Mouse (Mus musculus) kidney, embryonic 15.5 days (tissue): ENCODE results near the gene Svs5. TPM values are rescaled to one million over a fixed set of nuclear protein-coding genes. Genes with fewer than 3 reads are reported as not detected.
"Not testable (repeated sequence)": the region's sequence is repeated elsewhere in the genome, so short reads cannot be mapped to it uniquely, and the experiment has no call there.

Source experiments
- ATAC-seq: fragments of 200-750 bp; cut with Nextera tagmentation; replicated peaks from 2 replicates; pipeline ENCODE4 v1.8.0; 2017; ENCODE audit warnings: moderate TSS enrichment; ENCODE audit not compliant: low FRiP score
- H3K27ac ChIP-seq: fragments of 300-500 bp; sonication (generic); 2 replicates; pipeline ENCODE4 v1.5.1; 2015; ENCODE audit warnings: mild to moderate bottlenecking, inconsistent platforms
- H3K27me3 ChIP-seq: fragments of 300-500 bp; sonication (generic); 2 replicates; pipeline ENCODE4 v1.6.1; 2015; ENCODE audit warnings: inconsistent platforms
- H3K36me3 ChIP-seq: fragments of 300-500 bp; sonication (generic); 2 replicates; pipeline ENCODE4 v1.6.1; 2015; ENCODE audit warnings: inconsistent platforms
- H3K4me1 ChIP-seq: fragments of 300-500 bp; sonication (generic); 2 replicates; pipeline ENCODE4 v1.6.1; 2015; ENCODE audit warnings: inconsistent platforms
- H3K4me2 ChIP-seq: fragments of 300-500 bp; sonication (generic); 2 replicates; pipeline ENCODE4 v1.6.1; 2015; ENCODE audit warnings: moderate library complexity, mild to moderate bottlenecking, inconsistent platforms
- H3K4me3 ChIP-seq: fragments of 300-500 bp; sonication (generic); replicated peaks from 2 replicates; pipeline ENCODE4 v1.5.1; 2015; ENCODE audit warnings: mild to moderate bottlenecking, inconsistent platforms
- H3K9ac ChIP-seq: fragments of 300-500 bp; sonication (generic); 2 replicates; pipeline ENCODE4 v1.6.1; 2015; ENCODE audit warnings: mild to moderate bottlenecking, inconsistent platforms
- H3K9me3 ChIP-seq: fragments of 300-500 bp; sonication (generic); replicated peaks from 2 replicates; pipeline ENCODE4 v1.6.1; 2016; ENCODE audit warnings: inconsistent platforms
- WGBS: fragments of 180-500 bp; shearing (Covaris S2); methylation state at CpG from one replicate; pipeline ENCODE4 v1.1.7; 2015; ENCODE audit warnings: mixed read lengths; 5-methylcytosine and 5-hydroxymethylcytosine counted together
- polyA plus RNA-seq: library from polyadenylated mRNA; unstranded; fragments of >200 nt; fragmentation: Nextera tagmentation; extraction: Ambion mirVana; gene quantifications from 2 replicates; pipeline ENCODE4 v1.2.1, GENCODE M21; 2015

Svs5 gene
- not detected in 2 replicates for polyA plus RNA-seq

- H3K27me3 ChIP-seq, H3K4me2 ChIP-seq, H3K36me3 ChIP-seq, ATAC-seq, H3K9me3 ChIP-seq, H3K9ac ChIP-seq, H3K4me3 ChIP-seq, H3K27ac ChIP-seq, H3K4me1 ChIP-seq: not testable (repeated sequence)
- WGBS: 78% methylated on average over 3 of the region's 3 CpGs
Measured at GRCm38 (mm10) chr2:164332440-164332839, at the start of gene Svs5. Svs5 (plus strand) TSS chr2:164332740.

GRCm38 (mm10) chr2:164288968-164289367, 43.6 kb upstream of the Svs5 start, which contains the start of gene Svs3a:
Svs3a (plus strand) TSS chr2:164289268.
- WGBS: 70% methylated on average over 1 of the region's 1 CpGs
- not testable (repeated sequence) for H3K9me3 ChIP-seq, H3K27me3 ChIP-seq, H3K4me1 ChIP-seq, H3K36me3 ChIP-seq, H3K27ac ChIP-seq, H3K4me3 ChIP-seq, H3K9ac ChIP-seq, ATAC-seq, H3K4me2 ChIP-seq

- Histone ChIP-seq H3K9me3 (no peaks in the 10 kb centered on the region), H3K27ac (no peak overlapping the region), H3K36me3 (no peaks in the 10 kb centered on the region), H3K9ac (no peak overlapping the region), H3K4me1 (no peaks in the 10 kb centered on the region), H3K4me3 (no peak overlapping the region), H3K4me2 (no peak overlapping the region), H3K27me3 (no peaks in the 10 kb centered on the region)
- 90% methylated on average over 5 of the region's 5 CpGs for WGBS
- no peak for ATAC-seq
Measured at GRCm38 (mm10) chr2:164312599-164312998, 19.9 kb upstream of the Svs5 start.

- not testable (repeated sequence) for H3K27me3 ChIP-seq, H3K36me3 ChIP-seq, ATAC-seq, H3K9ac ChIP-seq, H3K4me1 ChIP-seq, H3K9me3 ChIP-seq, H3K27ac ChIP-seq, H3K4me2 ChIP-seq, H3K4me3 ChIP-seq
Measured at GRCm38 (mm10) chr2:164315460-164315859, 17.1 kb upstream of the Svs5 start.

- not testable (repeated sequence) for H3K4me2 ChIP-seq, H3K9me3 ChIP-seq, H3K4me3 ChIP-seq, H3K4me1 ChIP-seq, H3K9ac ChIP-seq, H3K27ac ChIP-seq, H3K36me3 ChIP-seq, H3K27me3 ChIP-seq, ATAC-seq
- WGBS: 86% methylated on average over 1 of the region's 1 CpGs
Measured at GRCm38 (mm10) chr2:164316451-164316850, 16.1 kb upstream of the Svs5 start, which contains the start of gene Svs6. Svs6 (plus strand) TSS chr2:164316751.

- no peaks in the 10 kb centered on the region for H3K4me1 ChIP-seq
- no peaks in the 10 kb centered on the region for H3K27me3 ChIP-seq
- no peak overlapping the region for H3K27ac ChIP-seq
- H3K9ac ChIP-seq: no peak overlapping the region
- H3K9me3 ChIP-seq: no peaks in the 10 kb centered on the region
- H3K4me3 ChIP-seq: no peak overlapping the region
- ATAC-seq: no peak
- WGBS: 92% methylated on average over 6 of the region's 6 CpGs
- H3K36me3 ChIP-seq: no peaks in the 10 kb centered on the region
- H3K4me2 ChIP-seq: no peak overlapping the region
Measured at GRCm38 (mm10) chr2:164320983-164321382, 11.6 kb upstream of the Svs5 start.

GRCm38 (mm10) chr2:164343732-164344131, 11.2 kb downstream of the Svs5 start:
- not testable (repeated sequence) for ATAC-seq, H3K36me3 ChIP-seq, H3K9me3 ChIP-seq, H3K4me3 ChIP-seq, H3K9ac ChIP-seq, H3K27ac ChIP-seq, H3K4me2 ChIP-seq, H3K27me3 ChIP-seq, H3K4me1 ChIP-seq
- WGBS: 64% methylated on average over 1 of the region's 1 CpGs

GRCm38 (mm10) chr2:164347697-164348096, 15.2 kb downstream of the Svs5 start:
- not testable (repeated sequence) for H3K4me2 ChIP-seq, H3K9me3 ChIP-seq, ATAC-seq, H3K27ac ChIP-seq, H3K4me3 ChIP-seq, H3K27me3 ChIP-seq, H3K9ac ChIP-seq, H3K4me1 ChIP-seq, H3K36me3 ChIP-seq

GRCm38 (mm10) chr2:164348980-164349379, 16.4 kb downstream of the Svs5 start:
- no peak overlapping the region for H3K4me3 ChIP-seq
- ATAC-seq: no peak
- H3K9me3 ChIP-seq: no peaks in the 10 kb centered on the region
- no peak overlapping the region for H3K4me2 ChIP-seq
- H3K27me3 ChIP-seq: no peaks in the 10 kb centered on the region
- H3K36me3 ChIP-seq: no peaks in the 10 kb centered on the region
- H3K9ac ChIP-seq: no peak overlapping the region
- no peaks in the 10 kb centered on the region for H3K4me1 ChIP-seq
- H3K27ac ChIP-seq: no peak overlapping the region
- 93% methylated on average over 3 of the region's 3 CpGs for WGBS

GRCm38 (mm10) chr2:164352697-164353096, 20.2 kb downstream of the Svs5 start:
- no peak overlapping the region for H3K4me2 ChIP-seq
- H3K4me3 ChIP-seq: no peak overlapping the region
- H3K9me3 ChIP-seq: no peaks in the 10 kb centered on the region
- WGBS: 84% methylated on average over 3 of the region's 3 CpGs
- no peak for ATAC-seq
- H3K4me1 ChIP-seq: no peaks in the 10 kb centered on the region
- no peak overlapping the region for H3K27ac ChIP-seq
- 0 out of 2 replicates have a peak, but pooled peaks cover 2% of the 10 kb centered on the region for H3K27me3 ChIP-seq
- H3K36me3 ChIP-seq: no peaks in the 10 kb centered on the region
- H3K9ac ChIP-seq: no peak overlapping the region

- H3K9me3 ChIP-seq: no peaks in the 10 kb centered on the region
- no peaks in the 10 kb centered on the region for H3K4me1 ChIP-seq
- no peak for ATAC-seq
- H3K4me2 ChIP-seq: no peak overlapping the region
- no peaks in the 10 kb centered on the region for H3K36me3 ChIP-seq
- WGBS: 91% methylated on average over 11 of the region's 11 CpGs
- no peak overlapping the region for H3K4me3 ChIP-seq
- H3K27me3 ChIP-seq: 0 out of 2 replicates have a peak, but pooled peaks cover 2% of the 10 kb centered on the region
- H3K9ac ChIP-seq: no peak overlapping the region
- no peak overlapping the region for H3K27ac ChIP-seq
Measured at GRCm38 (mm10) chr2:164353356-164353755, 20.8 kb downstream of the Svs5 start.

- Histone ChIP-seq H3K27me3 (peaks cover 9% of the 10 kb centered on the region; the same call in 1 of the 2 replicates), H3K4me1 (no peaks in the 10 kb centered on the region), H3K9ac (no peak overlapping the region), H3K36me3 (no peaks in the 10 kb centered on the region), H3K9me3 (no peaks in the 10 kb centered on the region), H3K27ac (no peak overlapping the region), H3K4me2 (no peak overlapping the region), H3K4me3 (no peak overlapping the region)
- no peak for ATAC-seq
- WGBS: 72% methylated on average over 11 of the region's 11 CpGs
Measured at GRCm38 (mm10) chr2:164356177-164356967, 23.8 kb downstream of the Svs5 start.

GRCm38 (mm10) chr2:164358373-164358772, 25.8 kb downstream of the Svs5 start:
- Histone ChIP-seq H3K4me3 (no peak overlapping the region), H3K9ac (no peak overlapping the region), H3K27ac (no peak overlapping the region), H3K4me2 (no peak overlapping the region), H3K4me1 (0 out of 2 replicates have a peak, but pooled peaks cover 3% of the 10 kb centered on the region), H3K36me3 (no peaks in the 10 kb centered on the region), H3K9me3 (no peaks in the 10 kb centered on the region), H3K27me3 (peaks cover 13% of the 10 kb centered on the region; the same call in 1 of the 2 replicates)
- ATAC-seq: no peak
- 83% methylated on average over 3 of the region's 3 CpGs for WGBS
